Mouse (Mus musculus) kidney, adult 2 months (tissue): ENCODE data around the gene Stam. TPM values are rescaled to one million over a fixed set of nuclear protein-coding genes. Genes with fewer than 3 reads are reported as not detected.
"Not testable (repeated sequence)": the region's sequence is repeated elsewhere in the genome, so short reads cannot be mapped to it uniquely, and the experiment has no call there.

Experiments
- DNase-seq: peaks from one replicate; pipeline ENCODE4 v3.0.0; 2021
- H3K27ac ChIP-seq: fragments of 200-500 bp; 2 replicates; pipeline ENCODE4 v1.5.1; 2012; ENCODE audit warnings: low read depth, low read length, control low read depth, inconsistent platforms; ENCODE audit not compliant: insufficient read depth
- H3K27me3 ChIP-seq: fragments of 200-500 bp; replicated peaks from 2 replicates; pipeline ENCODE4 v1.6.1; 2012; ENCODE audit warnings: mild to moderate bottlenecking, moderate library complexity, low read length, inconsistent platforms; ENCODE audit not compliant: control insufficient read depth, insufficient read depth
- H3K36me3 ChIP-seq: fragments of 200-500 bp; 2 replicates; pipeline ENCODE4 v1.6.1; 2012; ENCODE audit warnings: mild to moderate bottlenecking, moderate library complexity, low read length, inconsistent platforms; ENCODE audit not compliant: control insufficient read depth, insufficient read depth
- H3K4me1 ChIP-seq: fragments of 200-500 bp; 2 replicates; pipeline ENCODE4 v1.6.1; 2011; ENCODE audit warnings: low read length; ENCODE audit not compliant: control insufficient read depth, insufficient read depth
- H3K4me3 ChIP-seq: fragments of 200-500 bp; 2 replicates; pipeline ENCODE4 v1.5.1; 2011; ENCODE audit warnings: mild to moderate bottlenecking, low read depth, low read length, control low read depth; ENCODE audit not compliant: insufficient read depth
- CTCF ChIP-seq: fragments of 200-500 bp; conservative IDR thresholded peaks from 2 replicates; pipeline ENCODE4 v1.5.1; 2011; ENCODE audit warnings: low read depth, mild to moderate bottlenecking, control low read depth, low read length, moderate library complexity, mixed read lengths; ENCODE audit not compliant: insufficient read depth, insufficient read length
- POLR2A ChIP-seq: fragments of 200-500 bp; IDR thresholded peaks from one replicate; pipeline ENCODE4 v1.6.1; 2011; ENCODE audit warnings: low read depth, low read length, control low read depth
- whole genome bisulfite sequencing: fragments of 180-500 bp; shearing (Covaris S2); methylation state at CpG from one replicate; pipeline ENCODE4 v1.1.7; 2018; 5-methylcytosine and 5-hydroxymethylcytosine counted together
- polyA plus RNA-seq: library from polyadenylated mRNA; depleted of rRNA; stranded (reverse); fragments of >200 nt; gene quantifications from 2 replicates; pipeline ENCODE4 v1.2.3, GENCODE M21; 2012

Stam gene
- polyA plus RNA-seq, 1 experiment = 14.2 TPM

GRCm38 (mm10) chr2:14070466-14070865 is 3.4 kb upstream of the Stam start:
- no peak for DNase-seq
- 79% methylated on average over 8 of the region's 8 CpGs for WGBS
- Histone ChIP-seq H3K36me3 (no peaks in the 10 kb centered on the region), H3K4me1 (peaks cover 3% of the 10 kb centered on the region; the same call in 1 of the 2 replicates), H3K4me3 (no peak overlapping the region), H3K27me3 (no peaks in the 10 kb centered on the region), H3K27ac (no peak overlapping the region)
- TF ChIP-seq POLR2A (no peak), CTCF (no peak)

GRCm38 (mm10) chr2:14073008-14073361 is 913 bp upstream of the Stam start:
- Histone ChIP-seq H3K27me3 (no peaks in the 10 kb centered on the region), H3K36me3 (no peaks in the 10 kb centered on the region), H3K4me3 (peak overlapping the region; percentile 96), H3K4me1 (peaks cover 3% of the 10 kb centered on the region; the same call in 1 of the 2 replicates), H3K27ac (peak overlapping the region; percentile 100)
- 9% methylated on average over 8 of the region's 8 CpGs for WGBS
- TF ChIP-seq POLR2A (no peak), CTCF (no peak)
- no peak for DNase-seq

GRCm38 (mm10) chr2:14074221-14074901 is 463 bp downstream of the Stam start:
- no peak for TF ChIP-seq POLR2A
- TF ChIP-seq CTCF = no peak
- WGBS = under 1% methylated on average over 38 of the region's 38 CpGs
- DNase-seq = no peak
- H3K27me3 ChIP-seq = no peaks in the 10 kb centered on the region
- H3K4me1 ChIP-seq = peaks cover 3% of the 10 kb centered on the region; the same call in 1 of the 2 replicates
- H3K27ac ChIP-seq = peak overlapping the region; percentile 100
- H3K36me3 ChIP-seq = no peaks in the 10 kb centered on the region
- peak overlapping the region; percentile 96 for H3K4me3 ChIP-seq

- WGBS = 83% methylated on average over 9 of the region's 9 CpGs
- H3K36me3 ChIP-seq, H3K27ac ChIP-seq: not testable (repeated sequence)
Measured at GRCm38 (mm10) chr2:14078527-14078926, 4.6 kb downstream of the Stam start.

GRCm38 (mm10) chr2:14100533-14100932 is 26.6 kb downstream of the Stam start:
- Histone ChIP-seq H3K27ac (no peak overlapping the region), H3K36me3 (no peaks in the 10 kb centered on the region), H3K4me3 (no peak overlapping the region), H3K4me1 (no peaks in the 10 kb centered on the region; the same call in 1 of the 2 replicates), H3K27me3 (no peaks in the 10 kb centered on the region)
- TF ChIP-seq CTCF = no peak
- no peak for TF ChIP-seq POLR2A
- peak; percentile 10 for DNase-seq

More at GRCm38 (mm10) chr2:14078527-14078926, 4.6 kb downstream of the Stam start:
- H3K27me3 ChIP-seq, H3K4me3 ChIP-seq, DNase-seq, H3K4me1 ChIP-seq: not testable (repeated sequence)

GRCm38 (mm10) chr2:14102603-14103002 is 28.7 kb downstream of the Stam start:
- Histone ChIP-seq H3K36me3 (no peaks in the 10 kb centered on the region), H3K27ac (no peak overlapping the region), H3K27me3 (no peaks in the 10 kb centered on the region), H3K4me1 (no peaks in the 10 kb centered on the region; the same call in 1 of the 2 replicates), H3K4me3 (no peak overlapping the region)
- TF ChIP-seq POLR2A = no peak
- no peak for TF ChIP-seq CTCF
- 61% methylated on average over 2 of the region's 2 CpGs for WGBS
- no peak for DNase-seq

GRCm38 (mm10) chr2:14103924-14104323 is 30.0 kb downstream of the Stam start:
- 100% methylated on average over 1 of the region's 1 CpGs for WGBS
- H3K27ac ChIP-seq = no peak overlapping the region
- H3K27me3 ChIP-seq = no peaks in the 10 kb centered on the region
- H3K36me3 ChIP-seq = no peaks in the 10 kb centered on the region
- TF ChIP-seq POLR2A = no peak
- TF ChIP-seq CTCF = no peak
- peaks cover 5% of the 10 kb centered on the region; the same call in 1 of the 2 replicates for H3K4me1 ChIP-seq
- no peak for DNase-seq
- no peak overlapping the region for H3K4me3 ChIP-seq

GRCm38 (mm10) chr2:14107673-14108072 is 33.8 kb downstream of the Stam start:
- no peaks in the 10 kb centered on the region for H3K36me3 ChIP-seq
- TF ChIP-seq POLR2A (no peak), CTCF (no peak)
- 28% methylated on average over 3 of the region's 3 CpGs for WGBS
- DNase-seq = peak; percentile 39
- H3K4me1 ChIP-seq = peaks cover 5% of the 10 kb centered on the region; the same call in 1 of the 2 replicates
- no peaks in the 10 kb centered on the region for H3K27me3 ChIP-seq
- peak overlapping the region; percentile 50; the same call in 1 of the 2 replicates for H3K27ac ChIP-seq
- no peak overlapping the region for H3K4me3 ChIP-seq
